Mouse (Mus musculus) gastrocnemius, adult 8-10 months (tissue): ENCODE data around the gene Nav2. TPM values are rescaled to one million over a fixed set of nuclear protein-coding genes. Genes with fewer than 3 reads are reported as not detected.

ENCODE experiments used
- DNase-seq, 2 experiments: peaks; one replicate each; pipeline ENCODE4 v3.0.0; 2022; ENCODE audit warnings: low spot score in 2 of 2
- total RNA-seq, 4 experiments: library from RNA; stranded (reverse); gene quantifications; 2 replicates each; pipeline ENCODE4 v1.2.4; 2022

Gene Nav2
- total RNA-seq, 4 experiments from 2014 or later, result 15.9 to 30.8 (median 25.7) TPM

DNA sequence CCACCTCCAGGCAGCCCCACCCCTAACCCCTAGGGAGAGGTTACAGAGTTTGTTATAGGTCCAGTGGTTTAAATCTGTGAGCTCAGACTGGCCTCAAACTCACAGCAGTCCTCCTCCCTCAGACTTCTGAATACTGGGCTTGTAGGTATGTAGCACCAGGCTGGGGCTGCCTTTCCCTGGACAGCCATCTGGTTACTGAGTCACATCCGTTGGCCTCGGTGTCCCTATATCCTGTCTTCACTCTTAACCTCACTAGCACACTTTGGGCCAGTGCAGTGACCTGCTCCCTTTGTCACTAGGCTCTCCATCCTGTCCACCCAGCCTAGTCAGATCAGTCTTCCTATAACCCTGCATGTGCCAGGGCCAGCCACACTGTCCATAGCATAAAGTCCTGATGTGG, 19.8 kb upstream of the Nav2 start:
- DNase-seq, result no peak

GRCm38 (mm10) chr7:48891029-48891428, 17.5 kb upstream of the Nav2 start:
- no peak for DNase-seq

DNA sequence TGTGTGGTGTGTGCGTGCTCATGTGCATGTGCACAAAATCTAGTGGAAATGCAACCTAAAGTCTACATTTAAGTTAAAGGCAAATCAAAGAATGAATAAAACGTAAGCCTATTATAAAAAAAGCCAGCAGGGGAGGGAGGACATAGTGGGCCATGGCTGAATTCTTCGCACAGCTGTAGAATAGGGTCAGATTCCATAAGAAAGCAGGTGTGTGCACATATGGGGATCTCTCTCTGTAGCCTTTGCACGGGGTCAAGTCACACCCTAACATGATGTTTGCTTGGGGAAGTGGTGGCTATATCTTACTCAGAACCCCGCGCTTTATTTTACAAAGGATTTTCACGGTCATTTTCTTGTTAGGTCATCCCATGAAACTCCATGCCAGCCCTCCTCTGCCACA, 15.4 kb upstream of the Nav2 start:
- DNase-seq, result no peak

DNA sequence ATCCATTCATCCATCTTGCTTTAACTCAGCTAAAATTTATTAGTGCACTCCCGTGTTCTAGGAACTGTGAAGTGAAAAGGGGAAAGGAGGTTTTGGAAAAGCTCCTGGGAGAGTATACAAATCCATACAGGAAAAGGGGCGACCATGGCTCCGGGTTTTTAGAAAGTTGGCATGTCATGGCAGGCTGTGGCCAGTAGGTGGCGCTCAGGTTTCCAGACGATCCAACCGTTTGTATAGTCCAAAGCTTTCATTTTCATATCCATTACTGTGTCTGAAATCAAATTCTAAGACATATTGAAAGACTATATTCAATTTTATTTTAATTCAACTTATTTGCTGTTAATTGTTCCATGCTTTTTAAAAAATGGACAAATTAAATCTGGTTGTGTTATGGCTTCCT, 14.4 kb upstream of the Nav2 start:
- DNase-seq, result peak in 1 of 2 experiments; percentile 16

DNA sequence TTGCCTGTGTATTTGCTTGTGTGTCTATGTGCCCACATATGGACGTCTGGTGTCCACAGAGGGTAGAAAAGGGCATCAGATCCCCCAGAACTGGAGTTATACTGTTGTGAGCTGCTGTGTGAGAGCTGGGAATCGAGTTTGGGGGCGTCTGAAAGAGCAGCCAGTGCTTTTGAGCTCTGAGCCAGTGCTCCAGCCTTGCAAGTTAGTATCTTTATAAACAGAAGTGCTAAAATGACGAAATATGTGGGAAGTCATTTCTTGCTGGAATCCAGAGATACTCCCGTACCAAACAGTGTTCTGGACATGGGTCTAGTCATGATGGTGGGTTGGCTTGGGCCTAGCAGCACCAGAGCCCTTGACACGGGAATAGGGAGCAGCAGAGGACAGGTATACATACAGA, 13.8 kb upstream of the Nav2 start:
- no peak for DNase-seq

- DNase-seq, result no peak
Observed at GRCm38 (mm10) chr7:48895475-48895874, 13.0 kb upstream of the Nav2 start.

GRCm38 (mm10) chr7:48896051-48896450, 12.5 kb upstream of the Nav2 start:
- DNase-seq, result no peak

GRCm38 (mm10) chr7:48897539-48898163, 10.9 kb upstream of the Nav2 start:
- no peak for DNase-seq

GRCm38 (mm10) chr7:48898416-48898815, 10.1 kb upstream of the Nav2 start:
- no peak for DNase-seq

DNA sequence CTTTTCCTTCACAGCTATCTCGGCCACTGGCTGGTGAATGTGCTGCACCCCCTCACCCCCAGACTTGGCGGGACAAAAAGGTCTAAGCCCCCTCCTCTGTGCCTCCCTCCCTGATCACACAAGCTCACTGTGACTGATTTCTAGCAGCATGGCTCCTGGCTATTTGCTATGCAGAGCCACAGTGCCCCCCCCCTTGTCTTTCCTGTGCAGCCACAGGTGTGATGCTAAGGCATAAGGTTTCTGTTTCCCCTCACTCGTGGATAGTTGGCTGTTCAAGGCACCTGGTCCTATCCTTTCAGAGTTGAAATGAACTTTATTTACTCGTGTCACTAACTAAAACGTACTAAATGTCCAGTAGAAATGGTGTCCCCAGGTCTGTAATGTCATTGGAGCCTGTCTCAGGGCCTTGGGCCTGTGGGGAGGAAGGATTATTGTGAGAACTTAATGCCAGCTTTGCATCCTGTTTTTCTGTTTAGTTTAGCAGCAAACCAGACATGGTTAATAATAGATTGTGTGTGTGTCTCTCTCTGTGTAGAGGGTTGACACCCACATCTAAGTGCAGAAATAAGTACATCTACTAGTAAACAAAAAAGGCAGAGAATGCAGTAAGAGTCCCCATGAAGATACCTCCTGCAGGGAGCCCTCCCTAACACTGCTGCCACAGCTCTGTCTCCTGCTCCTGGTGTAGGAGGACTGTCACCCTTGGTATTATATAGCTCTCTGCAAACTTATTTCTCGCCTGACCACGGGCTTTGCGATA, 7.9 kb upstream of the Nav2 start:
- DNase-seq, result no peak

GRCm38 (mm10) chr7:48902454-48902853, 6.1 kb upstream of the Nav2 start:
- DNase-seq, result no peak

DNA sequence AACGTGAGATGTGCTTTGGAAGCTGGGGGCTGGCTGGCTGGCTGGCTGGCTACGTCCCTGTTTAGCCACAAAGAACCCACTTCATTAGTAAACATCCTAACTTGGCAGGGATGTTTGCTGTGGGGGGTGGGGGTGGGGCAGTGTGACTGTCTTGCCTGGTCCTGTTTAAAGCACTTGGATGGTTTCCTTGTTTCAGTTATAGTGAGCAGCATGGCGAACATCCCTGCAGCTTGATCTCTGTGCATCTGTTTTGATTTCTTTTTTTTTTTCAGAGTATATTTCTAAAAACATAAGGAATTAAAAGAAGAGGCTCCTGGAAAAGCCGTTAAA, 791 bp downstream of the Nav2 start:
- no peak for DNase-seq

- DNase-seq, result no peak
Observed at GRCm38 (mm10) chr7:48910282-48910681, 1.8 kb downstream of the Nav2 start.

DNA sequence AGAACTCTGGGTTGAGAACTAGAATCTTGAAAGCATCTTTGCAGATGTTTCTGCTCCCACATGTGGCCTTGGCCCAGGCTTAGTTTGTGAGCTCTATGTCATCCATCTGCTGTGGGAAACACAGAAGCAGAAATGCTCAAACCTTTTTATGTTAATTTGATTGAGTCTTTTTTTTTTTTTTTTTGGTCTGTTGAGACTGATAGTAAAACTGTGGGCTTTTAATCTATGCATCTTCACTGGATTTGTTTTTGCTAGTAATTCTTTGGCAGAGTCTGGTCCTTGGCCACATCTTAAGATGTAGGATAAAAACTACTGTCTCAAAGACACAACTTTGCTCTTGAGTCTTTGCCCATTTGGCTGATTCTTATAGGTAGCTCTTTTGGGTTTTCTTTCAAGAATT, 2.6 kb downstream of the Nav2 start:
- no peak for DNase-seq

GRCm38 (mm10) chr7:48914630-48915506, 6.4 kb downstream of the Nav2 start:
- DNase-seq, result no peak

- no peak for DNase-seq
Observed at GRCm38 (mm10) chr7:48917463-48917862, 8.9 kb downstream of the Nav2 start.

GRCm38 (mm10) chr7:48917988-48918387, 9.5 kb downstream of the Nav2 start:
- DNase-seq, result no peak

- DNase-seq, result no peak
Observed at GRCm38 (mm10) chr7:48918389-48918788, 9.9 kb downstream of the Nav2 start.

- no peak for DNase-seq
Observed at GRCm38 (mm10) chr7:48923620-48924019, 15.1 kb downstream of the Nav2 start.

GRCm38 (mm10) chr7:48925214-48925613, 16.7 kb downstream of the Nav2 start:
- DNase-seq, result no peak

- DNase-seq, result no peak
Observed at GRCm38 (mm10) chr7:48928364-48928763, 19.8 kb downstream of the Nav2 start.

DNA sequence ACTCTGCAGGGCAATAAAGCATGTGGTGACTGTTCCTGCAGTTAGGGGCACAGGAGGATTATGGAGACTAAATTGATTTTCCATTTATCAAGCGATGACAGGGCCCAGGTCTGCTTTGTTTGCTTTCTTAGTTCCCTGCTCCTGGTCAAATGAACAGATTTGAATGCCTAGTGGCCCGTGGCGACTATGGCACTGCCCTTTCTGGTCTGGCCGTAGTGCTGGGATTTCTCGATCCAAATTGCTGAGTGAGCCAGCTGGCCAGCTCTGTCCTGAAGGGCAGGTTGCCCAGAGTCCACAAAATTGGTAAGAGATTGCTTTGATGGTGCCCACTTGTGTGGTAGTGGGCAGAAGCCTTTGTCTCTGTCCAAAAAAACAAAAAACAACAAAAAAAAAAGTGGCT, 21.9 kb downstream of the Nav2 start:
- no peak for DNase-seq
